Mouse (Mus musculus): Measurements from ENCODE around the gene Chst4.

The Chst4 gene

GRCm38 (mm10) chr8:110006312-110007023 lies 33.1 kb downstream of the Chst4 start:
- DNase-seq: no peak

GRCm38 (mm10) chr8:110004300-110004699 lies 35.2 kb downstream of the Chst4 start:
- peak in 1 of 2 experiments; percentile 6 for DNase-seq

- peak in 1 of 2 experiments; percentile 49 for DNase-seq
Measured at GRCm38 (mm10) chr8:110002953-110003352, 36.6 kb downstream of the Chst4 start.

GRCm38 (mm10) chr8:109999974-110000373 lies 39.6 kb downstream of the Chst4 start:
- DNase-seq: no peak

- no peak for DNase-seq
Measured at GRCm38 (mm10) chr8:109998066-109998465, 41.5 kb downstream of the Chst4 start.

GRCm38 (mm10) chr8:109997381-109997780 lies 42.2 kb downstream of the Chst4 start:
- DNase-seq: no peak

GRCm38 (mm10) chr8:109992951-109993350 lies 46.6 kb downstream of the Chst4 start:
- no peak for DNase-seq

- DNase-seq: no peak
Measured at GRCm38 (mm10) chr8:109992166-109992565, 47.4 kb downstream of the Chst4 start.

GRCm38 (mm10) chr8:109990224-109990623 lies 49.3 kb downstream of the Chst4 start, which contains the start of gene Tat:
Gene Tat, plus strand, starts transcription at chr8:109990437.
- DNase-seq: no peak

GRCm38 (mm10) chr8:109989151-109989550 lies 50.4 kb downstream of the Chst4 start:
- DNase-seq: no peak

GRCm38 (mm10) chr8:109987776-109988175 lies 51.8 kb downstream of the Chst4 start:
- no peak for DNase-seq

GRCm38 (mm10) chr8:109986384-109986783 lies 53.2 kb downstream of the Chst4 start:
- DNase-seq: no peak

GRCm38 (mm10) chr8:109983944-109984343 lies 55.6 kb downstream of the Chst4 start:
- DNase-seq: no peak

- no peak for DNase-seq
Measured at GRCm38 (mm10) chr8:109982386-109983105, 57.0 kb downstream of the Chst4 start.

- DNase-seq: no peak
Measured at GRCm38 (mm10) chr8:109979339-109979738, 60.2 kb downstream of the Chst4 start.

Data from kidney, postnatal 36 days (tissue).